Mouse (Mus musculus): ENCODE measurements at regions not wholly inside any gene's neighbourhood (a gene's known extent, or its start where the extent isn't known, plus 50 kb on each side); places are given as distances from the start of the nearest gene placed in this dataset.

DNA sequence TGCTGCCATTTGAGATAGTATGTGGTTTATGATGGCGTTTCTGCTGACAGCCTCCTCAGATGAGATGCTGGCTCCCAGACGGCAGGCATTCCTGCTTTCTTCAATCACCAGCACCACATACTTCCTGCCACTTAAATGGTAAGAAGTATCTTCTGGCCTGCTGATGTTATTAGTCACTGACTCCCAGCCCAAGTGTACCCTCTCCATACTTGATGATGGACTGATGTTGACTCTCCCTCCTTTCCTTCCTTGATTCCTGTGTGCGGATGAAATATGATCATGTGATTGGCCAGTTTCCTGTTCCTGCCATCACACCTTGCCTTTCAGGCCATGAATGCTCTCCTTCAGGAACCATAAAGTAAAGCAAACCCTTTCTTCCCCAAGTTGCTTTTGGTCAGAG lies 50.8 kb upstream of the Rpl10-ps3 start:
- no peak for DNase-seq (ENCODE audit: low read depth, low spot score)

DNA sequence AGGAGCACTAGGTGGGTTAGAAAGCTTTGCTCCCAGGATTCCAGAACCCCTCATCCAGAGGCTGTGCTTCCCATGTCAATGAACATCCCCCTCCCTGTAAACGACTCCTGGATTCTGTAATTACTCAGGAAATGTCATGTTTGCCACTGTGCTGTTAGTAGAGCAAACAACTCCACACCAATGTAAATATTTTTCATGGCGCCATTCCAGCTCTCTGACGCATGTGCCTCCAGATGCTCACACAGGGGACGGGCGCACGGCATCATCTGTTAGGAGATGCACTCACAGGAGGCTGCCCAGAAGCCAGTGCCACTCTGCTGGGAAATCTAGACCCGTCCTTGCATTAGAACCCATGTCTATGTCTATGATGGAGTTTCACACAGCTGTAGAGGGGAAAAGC lies 51.3 kb upstream of the Rpl10-ps3 start:
- DNase-seq (ENCODE audit: low read depth, low spot score), result no peak

DNA sequence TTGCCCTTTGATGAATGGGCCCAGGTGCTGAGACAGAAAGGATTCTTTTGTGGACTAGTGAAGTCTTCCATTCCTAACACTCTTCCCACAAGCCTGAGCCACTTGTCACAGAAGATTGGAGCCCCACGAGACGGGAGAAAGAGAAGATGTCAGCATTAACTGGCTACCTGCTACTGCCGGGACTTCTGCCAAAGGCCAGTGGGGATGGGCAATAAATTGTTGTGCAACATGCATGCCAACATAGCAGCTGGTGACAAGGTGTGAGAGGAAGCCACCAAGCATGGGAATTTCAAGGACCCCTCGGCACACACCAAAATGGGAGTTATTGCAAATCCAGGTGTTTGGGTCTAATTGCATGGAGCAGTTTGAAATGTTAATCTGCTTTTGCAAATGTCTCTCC lies 63.6 kb upstream of the Rpl10-ps3 start:
- DNase-seq (ENCODE audit: low read depth, low spot score), result no peak

DNA sequence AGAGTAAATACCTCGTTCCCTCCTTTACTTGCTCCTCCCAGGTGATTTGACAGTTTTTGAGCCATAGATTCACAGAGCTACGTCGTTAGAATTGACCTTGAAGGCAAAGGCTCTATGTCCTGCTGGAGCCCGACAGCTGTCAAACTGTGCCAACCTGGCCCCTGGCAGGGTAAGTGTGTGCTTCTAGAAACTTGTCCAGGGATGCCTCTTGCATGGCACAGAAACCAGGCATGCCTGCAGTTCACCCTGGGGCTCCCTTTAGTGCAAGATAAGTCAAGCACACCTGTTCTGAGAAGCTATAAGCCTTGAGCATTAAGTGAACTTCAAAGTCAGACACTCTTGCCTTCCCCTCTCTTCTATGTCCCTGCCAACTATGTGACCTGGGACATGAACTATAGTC lies 64.1 kb upstream of the Rpl10-ps3 start:
- no peak for DNase-seq (ENCODE audit: low read depth, low spot score)

DNA sequence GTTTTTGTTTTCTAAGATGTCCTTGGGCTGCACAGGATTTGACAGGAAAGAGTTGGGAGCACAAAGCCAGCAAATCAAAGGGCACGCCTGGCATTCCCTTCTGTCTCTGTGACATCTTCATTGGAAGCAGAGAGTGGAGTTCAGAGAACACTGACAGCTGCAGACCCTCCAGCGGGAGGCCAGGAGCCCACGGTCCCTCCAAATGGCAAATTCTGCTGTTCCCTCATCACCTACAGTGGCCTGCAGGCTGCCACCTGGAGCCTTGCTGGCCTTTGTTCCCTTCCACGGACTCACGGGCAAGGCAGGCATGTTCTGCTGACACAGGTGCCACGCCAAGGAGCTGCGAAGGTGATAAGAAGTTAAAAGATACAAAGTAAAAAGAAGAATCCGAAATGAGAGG lies 68.2 kb upstream of the Rpl10-ps3 start:
- DNase-seq (ENCODE audit: low read depth, low spot score), result no peak

DNA sequence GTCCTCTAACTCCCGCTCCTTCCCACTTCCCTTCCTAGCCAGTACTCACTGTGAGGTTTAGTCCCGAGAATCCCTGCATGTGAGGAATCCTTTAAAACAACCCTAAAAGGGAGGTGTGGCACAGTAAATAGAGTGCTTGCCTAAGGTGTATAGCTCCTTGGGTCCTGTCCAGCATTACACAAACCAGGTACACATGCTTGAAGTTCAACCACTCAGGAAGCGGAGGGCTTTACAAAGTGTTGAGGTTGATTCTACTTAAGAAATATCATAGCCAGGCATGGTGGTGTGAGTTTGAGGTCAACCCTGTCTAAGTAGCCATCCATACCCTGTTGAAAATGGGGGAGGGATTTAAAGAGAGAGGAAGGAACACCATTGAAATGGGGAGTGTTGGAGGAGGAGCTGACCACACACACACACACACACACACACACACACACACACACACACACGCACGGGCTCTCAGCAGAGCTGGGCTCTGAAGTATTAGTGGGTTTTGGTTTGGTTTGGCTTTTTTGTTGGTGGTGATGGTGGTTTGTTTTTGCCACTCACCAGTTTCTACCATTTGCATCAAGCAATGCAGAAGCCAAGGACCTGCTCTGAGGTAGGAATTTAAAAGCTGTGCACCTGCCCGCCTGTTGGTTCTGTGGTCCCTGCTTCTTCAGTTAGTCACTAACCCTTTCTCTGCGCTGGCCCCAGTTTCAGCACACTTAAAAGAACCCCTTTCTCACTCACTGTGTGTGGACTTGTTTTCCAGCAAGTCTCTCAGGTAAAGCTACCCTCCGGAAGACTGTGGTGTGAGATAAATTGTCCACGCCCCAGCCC lies 69.0 kb upstream of the Rpl10-ps3 start:
- DNase-seq (ENCODE audit: low read depth, low spot score), result no peak

DNA sequence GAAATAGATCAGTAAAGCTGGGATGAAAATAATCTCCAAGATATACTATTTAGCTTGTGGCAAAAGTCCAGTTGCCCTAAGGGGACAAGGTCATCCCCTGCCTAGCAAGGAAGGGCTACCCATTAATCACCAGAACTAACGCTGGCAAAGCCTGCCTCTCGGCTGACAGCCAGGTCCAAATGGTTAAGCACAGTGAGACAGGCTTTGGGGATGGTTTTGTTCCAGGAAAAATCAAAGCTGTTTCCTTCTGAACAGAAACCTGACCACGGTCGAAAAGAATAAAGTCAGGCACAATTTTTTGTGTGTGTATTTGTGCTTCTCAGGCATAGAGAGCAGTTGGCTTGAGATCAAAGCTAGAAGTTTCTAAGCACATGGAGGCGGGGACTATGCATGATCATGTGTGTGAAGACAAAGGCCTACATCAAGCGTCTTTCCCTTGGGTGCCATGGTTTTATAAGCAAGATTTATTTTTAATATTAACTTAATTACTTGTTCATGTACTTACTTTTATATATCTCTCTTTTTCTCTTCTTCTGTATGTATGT lies 70.1 kb upstream of the Rpl10-ps3 start:
- DNase-seq (ENCODE audit: low read depth, low spot score), result no peak

DNA sequence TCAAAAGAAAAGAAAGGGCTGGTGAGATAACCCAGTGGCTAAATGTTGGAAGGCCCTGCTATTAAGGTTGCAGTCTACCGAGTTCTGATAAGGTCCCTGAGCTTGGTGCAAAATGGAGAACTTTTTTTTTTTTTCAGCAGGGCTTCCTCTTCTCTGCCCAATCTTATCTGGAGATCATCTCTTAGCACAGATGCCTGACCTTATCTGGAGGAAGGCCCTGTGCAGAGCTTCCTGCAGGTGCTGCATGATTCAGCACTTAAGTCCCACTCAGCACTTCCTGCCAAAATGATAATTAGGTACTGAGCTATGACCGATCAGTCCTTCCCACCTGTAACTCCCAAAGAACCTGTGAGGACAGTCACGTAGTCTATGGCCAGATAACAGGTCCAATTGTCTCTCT lies 71.9 kb upstream of the Rpl10-ps3 start:
- DNase-seq (ENCODE audit: low read depth, low spot score), result no peak

DNA sequence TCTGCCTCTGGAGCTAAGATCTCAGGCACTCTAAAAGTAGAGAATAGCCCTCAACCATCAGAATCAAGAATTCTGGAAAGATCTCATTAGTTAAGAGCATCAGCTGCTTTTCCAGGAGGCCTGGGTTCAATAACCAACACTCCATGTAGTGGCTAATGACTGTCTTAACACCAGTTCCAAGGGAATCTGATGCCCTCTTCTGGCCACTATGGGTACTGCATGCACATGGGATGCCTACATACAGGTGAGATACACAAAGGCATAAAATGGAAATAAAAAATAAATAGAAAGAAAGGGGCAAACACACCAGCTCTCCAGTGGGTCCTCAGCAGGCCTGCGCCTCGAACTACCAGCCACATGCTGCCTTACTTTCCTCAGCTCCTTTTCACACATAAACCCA lies 73.3 kb upstream of the Plet1 start:
- peak; percentile 15 for DNase-seq (ENCODE audit: low read depth, low spot score)

DNA sequence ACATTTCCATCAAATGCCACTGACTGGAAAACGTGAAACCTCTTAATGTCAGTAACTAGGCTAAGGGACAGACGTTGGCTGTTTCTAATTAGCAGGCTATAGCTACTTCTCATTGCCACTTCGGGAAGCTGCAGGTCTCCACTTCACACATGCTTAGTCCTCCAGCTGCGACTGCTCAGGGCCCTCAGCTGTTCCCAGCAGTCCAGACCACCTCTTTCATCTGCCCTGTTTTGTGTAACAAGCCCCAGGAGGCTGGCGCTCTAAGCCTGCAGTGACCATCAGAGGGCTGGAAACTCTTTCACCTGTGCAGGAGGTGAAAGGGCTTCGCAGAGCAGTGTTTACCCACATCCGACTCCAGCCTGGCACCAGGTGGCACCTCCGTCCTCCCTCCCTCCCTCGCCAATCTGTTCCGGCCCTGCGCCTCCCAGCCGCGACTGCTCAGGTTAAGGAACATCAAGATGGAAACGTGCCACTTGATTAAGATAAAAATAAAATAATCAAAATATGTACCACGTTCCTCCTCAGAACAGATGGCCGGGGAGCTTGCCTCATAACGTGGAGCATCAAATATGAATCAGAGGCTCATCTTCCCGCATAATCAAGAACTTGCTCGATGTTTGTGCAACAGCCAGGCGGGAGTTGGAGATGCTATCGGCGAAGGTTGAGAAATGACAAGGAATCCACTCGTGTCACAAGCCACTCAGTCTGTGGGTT lies 72.6 kb upstream of the Plet1 start:
- no peak for DNase-seq (ENCODE audit: low read depth, low spot score)

DNA sequence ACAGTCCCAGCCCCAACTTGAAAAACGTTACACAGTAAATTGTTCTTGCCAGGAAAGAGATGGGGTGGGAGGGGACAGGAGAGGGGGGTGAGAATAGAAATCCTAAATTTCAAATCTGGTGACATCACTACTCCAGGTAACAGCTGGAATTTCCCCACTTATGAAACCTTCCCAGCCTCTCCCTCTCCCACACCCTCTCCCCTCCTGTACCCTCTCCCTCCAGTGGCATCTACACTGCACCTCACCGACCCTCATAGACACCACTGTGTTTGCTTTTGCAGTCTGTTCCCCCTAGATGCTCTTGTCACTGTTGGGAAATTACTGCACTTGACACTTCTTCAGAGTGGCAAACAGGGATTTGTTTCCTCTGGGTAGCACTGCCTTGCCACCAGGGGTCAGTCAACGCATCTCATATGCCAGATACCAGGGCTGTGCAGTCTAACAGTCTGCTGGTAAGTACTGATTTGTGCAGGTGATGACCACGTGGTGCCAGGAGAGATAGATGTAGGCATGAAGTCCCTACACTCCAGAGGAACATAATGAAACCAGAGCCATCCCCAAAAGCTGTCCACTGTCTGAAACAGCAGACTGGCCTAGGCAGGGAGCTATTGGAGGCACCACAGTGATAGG lies 68.3 kb upstream of the Plet1 start:
- no peak for DNase-seq (ENCODE audit: low read depth, low spot score)

DNA sequence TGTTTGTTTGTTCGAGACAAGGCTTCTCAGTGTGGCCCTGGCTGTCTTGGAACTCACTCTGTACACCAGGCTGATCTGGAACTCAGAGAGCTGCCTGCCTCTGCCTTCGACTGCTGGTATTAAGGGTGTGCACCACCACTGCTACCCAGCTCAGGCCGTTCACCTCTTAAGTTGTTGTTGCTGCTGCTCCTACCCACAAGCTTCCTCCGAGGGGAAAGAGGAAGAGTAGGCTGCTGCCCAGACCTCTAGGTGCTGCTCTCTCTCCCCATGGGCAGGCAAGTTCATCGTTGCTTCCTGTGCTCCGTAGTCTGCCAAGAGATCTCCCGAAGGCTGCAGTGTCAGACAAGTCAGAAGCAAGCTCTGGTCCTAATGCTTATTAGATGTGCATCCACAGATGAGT lies 64.2 kb upstream of the Plet1 start:
- DNase-seq (ENCODE audit: low read depth, low spot score), result no peak

DNA sequence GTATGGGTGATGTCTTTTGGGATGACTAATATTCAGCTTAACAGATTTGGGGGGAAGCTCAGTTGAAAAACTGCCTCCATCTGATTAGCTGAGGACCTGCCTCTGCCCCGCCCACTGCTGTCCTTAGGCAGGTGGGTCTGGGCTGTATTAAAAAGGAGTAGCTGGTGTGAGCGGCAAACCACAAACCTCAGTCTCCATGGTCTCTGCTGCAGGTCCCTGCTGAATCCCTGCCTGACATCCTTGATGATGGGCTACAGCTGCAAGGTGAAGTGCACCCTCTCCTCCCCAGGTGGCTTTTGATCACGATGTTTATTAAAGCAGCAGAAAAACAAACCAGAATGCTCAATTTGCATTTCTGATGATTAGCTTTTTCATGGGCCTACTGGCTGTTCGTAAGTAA lies 60.8 kb upstream of the Plet1 start:
- no peak for DNase-seq (ENCODE audit: low read depth, low spot score)

DNA sequence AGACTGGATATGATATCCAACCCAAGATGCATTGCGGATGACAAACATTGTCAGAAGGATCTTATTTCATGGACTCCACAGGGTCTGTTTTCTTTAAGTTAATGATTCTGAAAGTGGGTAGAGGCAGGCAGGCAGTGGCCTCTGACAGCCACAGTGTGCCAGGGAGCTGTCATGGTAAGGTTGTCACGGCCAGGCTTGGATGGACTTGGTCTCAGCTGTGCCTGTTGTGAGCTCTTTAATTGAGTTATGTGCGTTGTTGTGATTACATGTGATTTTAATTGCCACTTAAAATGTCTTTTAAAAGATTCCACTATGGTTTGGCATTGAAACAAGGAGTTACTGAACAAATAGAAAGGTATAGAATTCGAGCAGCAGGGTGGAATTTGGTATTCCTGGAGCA lies 60.3 kb upstream of the Plet1 start:
- DNase-seq (ENCODE audit: low read depth, low spot score), result no peak

DNA sequence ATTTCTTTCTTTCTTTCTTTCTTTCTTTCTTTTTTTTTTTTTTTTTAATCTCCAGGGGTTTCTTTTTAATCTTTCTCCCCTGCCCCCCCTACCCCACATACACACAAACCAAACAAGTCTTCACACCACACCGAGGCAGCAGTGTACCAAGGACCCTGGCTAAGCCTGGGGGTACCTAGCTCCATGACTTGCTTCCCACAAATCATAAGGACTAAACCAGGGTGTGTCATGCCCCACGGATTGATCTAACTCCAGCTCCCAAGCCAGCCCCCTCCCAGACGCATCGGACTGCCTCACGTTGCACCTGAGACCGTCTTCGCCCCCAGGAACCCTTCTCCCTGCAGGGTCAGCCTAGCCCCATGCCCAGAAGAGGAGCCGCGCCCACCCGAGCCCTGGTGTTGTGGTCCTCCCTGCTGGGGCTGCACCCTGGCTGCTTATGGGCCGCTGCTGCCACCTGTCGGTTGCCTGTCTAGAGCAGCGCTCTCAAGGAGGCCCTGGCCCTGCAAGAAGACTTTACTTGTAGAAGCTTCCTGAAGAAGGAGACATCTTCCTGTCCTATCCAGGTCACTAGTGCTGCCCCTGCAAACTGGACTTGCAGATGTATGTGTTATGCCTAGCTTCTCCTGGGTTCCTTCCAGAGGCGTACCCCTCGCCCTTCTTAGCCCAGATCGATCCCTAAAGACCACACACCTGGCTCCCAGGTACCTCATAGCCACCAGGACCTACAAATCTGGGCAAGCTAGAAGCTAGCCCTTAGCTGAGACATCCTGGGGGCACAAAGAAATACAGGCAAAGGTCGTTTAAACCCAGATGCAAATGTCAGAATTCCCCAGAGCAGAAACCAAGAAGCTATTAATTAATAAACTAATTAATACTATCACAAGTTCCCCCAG lies 56.2 kb upstream of the Plet1 start:
- DNase-seq (ENCODE audit: low read depth, low spot score), result no peak

DNA sequence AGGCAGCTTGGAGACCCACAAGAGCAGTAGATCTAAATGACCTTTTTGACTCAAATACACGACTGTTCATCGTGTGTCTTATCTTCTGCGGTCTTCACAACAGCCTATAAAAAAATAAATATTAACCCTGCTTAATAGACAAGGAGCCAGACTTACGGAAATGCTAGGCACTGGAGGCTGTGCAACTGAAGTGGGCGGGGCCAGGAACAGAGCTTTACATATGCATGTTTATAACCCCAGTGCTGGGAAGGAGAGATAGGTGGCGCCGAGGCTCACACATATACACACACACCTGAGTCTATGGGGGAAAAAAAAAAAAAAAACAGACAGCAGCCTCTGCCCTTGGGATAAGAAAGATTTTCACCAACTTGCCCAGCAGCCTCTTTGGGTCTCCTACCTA lies 55.6 kb upstream of the Plet1 start:
- DNase-seq (ENCODE audit: low read depth, low spot score), result no peak

DNA sequence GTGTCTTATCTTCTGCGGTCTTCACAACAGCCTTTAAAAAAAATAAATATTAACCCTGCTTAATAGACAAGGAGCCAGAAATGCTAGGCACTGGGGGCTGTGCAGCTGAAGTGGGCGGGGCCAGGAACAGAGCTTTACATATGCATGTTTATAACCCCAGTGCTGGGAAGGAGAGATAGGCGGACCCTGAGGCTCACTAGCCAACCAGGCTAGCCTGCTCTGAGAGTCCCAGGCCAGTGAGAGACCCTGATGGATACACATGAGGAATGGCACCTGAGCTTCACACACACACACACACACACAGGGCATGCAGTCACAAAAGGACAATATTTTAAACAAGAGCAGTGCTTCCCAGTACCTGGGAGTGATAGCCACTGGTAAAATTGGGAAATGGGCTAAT lies 54.1 kb upstream of the Plet1 start:
- DNase-seq (ENCODE audit: low read depth, low spot score), result no peak

DNA sequence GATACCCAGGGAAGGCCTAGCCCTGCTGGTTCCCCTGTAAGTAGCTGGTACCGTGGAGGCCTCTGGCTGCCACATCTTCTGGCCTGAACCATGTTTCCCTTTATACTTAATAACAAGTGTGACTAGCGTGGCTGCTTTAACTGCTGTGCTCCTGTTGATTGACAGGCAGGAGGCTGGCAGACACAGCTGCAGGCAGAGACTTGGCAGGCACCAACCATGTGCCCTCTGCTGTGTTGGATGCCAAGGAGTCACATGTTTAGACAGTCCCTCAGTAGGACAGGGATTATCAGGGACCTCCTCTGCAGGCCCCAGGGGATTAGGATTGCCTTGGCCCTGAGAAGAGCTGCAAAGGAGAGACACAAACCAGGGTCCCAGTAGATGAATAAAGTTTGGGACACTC lies 53.6 kb upstream of the Plet1 start:
- DNase-seq (ENCODE audit: low read depth, low spot score), result no peak

DNA sequence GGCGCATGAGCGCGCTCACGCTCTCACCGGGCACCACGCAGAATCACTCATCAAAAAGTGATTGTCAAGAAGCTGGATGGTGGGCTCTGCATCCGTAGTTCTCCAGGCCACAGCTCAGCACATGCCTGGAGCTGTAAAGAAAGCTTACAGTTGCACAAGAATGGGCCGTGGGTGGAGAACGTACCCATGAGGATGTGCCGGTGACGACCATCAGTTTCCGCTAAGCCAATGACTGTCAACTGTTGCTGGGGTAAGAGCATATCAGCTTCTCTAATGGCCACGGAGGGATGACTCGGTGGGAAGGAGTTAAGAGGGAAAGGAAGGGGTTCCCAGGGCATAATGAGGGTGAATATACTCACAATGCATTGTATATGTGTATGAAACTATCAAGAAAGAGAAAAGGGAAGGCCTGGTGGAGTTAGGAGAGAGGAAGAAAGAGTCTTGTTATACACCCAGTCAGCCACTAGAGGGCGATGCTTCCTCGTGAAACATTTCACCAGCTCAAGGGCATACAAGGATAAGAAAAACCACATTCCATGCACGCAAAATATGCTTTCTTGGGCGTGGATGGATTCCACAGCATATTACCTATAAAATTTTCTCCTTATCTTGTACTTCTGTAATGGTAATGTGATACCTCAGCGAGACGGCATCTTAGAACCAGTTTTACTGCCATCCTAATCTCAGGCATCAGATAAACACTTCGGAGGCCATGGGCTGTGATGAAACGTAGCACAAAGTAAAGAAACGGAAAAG lies 50.4 kb upstream of the Plet1 start:
- peak; percentile 47 for DNase-seq (ENCODE audit: low read depth, low spot score)

All from c-Kit-negative CD71-positive TER-119-positive erythroid progenitor cells, embryonic 14.5 days (primary cell).